Mouse (Mus musculus): ENCODE results near the gene Slk.

The Slk gene

DNA sequence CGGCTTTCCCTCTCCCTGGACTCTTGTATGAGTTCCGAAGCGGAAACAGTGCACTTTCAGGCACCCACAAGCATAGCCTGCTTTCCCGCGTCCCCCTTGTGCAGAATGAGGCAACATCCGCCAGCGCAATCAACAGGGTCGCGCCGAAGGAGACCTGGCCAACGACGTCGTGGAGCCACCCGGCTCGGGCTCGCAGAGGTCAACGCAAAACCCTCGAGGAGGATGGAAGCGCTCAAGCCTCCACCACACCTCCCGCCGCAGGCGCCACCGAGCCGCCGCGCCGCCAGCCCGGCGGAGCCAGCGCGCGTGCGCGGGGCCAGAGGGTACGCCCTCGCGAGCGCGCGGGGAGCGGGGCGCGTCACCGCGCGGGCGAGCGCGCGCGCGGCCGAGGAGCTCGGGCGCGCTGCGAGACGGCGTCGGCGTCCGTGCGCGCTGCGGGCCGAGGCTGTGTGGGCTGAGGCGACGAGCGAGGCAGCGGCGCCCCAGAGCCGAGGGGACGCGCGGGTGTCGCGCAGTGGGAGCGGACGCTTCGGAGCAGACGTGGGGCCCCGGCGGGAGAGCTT is at the start of gene Slk:
Gene Slk (plus strand): TSS at position 454 of the 563 bp plus-strand sequence.
- peak; percentile 60 for DNase-seq (ENCODE audit: low read depth, low spot score)

DNA sequence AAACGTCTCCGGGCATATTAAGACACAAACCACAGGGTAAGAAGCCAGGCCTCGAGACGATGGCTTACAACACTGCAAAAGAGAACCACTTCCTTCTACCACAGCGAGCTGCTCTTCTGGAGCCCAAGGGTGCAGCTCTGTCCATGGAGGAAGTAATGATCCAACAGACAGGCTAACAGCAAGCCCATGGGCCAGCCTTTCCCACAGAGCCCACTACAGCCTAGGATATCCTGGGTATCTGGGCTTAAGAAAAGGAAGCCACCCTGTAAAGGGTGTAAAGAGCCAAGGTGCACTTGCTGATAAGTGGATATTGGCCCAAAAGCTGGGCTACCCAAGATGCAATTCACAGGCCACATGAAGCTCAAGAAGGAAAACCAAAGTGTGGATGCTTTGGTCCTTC is 48.2 kb upstream of the Slk start:
- DNase-seq (ENCODE audit: low read depth, low spot score), result no peak

DNA sequence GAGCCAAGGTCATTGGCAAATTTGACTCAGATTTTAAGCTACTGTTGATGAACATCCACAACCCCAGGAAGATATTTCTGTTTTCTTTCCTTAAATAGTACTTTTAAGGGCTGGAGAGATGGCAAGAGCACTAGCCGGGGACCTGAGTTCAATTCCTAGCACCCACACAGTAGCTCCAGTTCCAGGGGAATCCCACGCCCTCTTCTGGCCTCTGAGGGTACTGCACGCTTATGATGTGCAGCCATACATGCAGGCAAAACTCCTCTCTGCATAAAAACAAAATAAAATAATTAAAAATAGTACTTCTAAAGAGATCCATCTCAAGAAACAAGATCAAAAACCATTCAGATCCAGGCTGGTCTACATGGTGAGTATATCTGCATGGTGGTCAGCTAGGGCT is 47.0 kb upstream of the Slk start:
- no peak for DNase-seq (ENCODE audit: low read depth, low spot score)

GRCm38 (mm10) chr19:47534131-47534530 is 45.3 kb upstream of the Slk start:
- no peak for DNase-seq (ENCODE audit: low read depth, low spot score)

DNA sequence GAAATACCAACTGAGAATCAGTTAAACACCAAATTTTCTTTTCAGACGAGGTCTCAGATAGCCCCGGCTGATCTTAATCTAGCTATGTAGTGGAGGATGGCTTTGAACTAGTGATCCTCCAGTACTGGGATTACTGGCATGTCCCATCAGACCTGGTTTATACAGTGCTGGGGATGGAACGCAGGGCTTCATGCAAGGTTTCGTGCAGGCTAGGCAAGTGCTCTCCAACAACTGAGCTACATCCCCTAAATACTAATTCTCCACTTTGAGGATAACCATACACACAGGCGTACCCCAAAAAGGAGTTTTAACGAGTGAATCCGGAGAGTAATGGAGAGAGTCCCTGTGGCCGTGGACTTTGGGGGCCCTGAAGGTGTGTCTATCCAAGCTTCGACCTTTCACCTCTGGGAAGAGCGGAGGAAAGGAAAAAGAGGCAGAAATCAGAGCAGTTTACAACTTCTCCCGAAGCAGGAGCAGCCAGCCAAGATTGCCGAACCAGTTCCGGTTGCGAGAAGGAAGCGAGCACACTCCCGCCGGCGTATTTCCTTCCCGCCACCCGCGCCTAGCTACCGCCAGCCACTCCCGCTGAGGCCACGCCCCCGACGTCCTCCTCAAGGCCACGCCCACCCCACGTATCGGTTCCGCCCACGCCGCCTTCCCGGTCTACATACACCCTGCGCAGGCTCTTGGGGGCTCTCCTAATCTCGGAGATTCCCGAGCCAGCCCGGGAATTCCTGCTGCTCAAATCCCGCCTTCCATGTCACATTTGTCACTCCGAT is 42.8 kb upstream of the Slk start:
- DNase-seq (ENCODE audit: low read depth, low spot score), result peak; percentile 94

DNA sequence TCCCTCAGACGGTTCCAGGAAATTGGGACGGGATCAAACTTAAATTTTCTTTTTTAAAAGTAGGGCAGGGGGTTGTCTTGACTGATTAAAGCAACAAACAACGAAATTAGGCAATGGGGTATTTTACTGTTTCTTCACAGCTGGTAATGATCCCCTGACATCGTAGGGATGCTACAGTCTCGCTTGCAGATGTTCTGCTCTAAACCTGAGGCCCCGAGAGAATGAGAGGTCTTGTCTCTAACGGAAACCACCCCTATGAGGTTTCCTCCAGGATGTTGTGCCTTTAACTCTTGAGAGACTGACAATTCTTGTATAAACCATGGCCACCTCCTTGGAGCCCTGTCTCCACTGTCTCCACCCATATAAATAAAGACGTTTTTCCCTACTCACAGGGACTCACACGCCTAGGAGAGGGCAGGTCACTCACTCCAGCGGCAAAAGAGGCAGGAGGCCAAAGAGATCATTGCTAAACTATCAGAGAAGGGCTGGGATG is 42.1 kb upstream of the Slk start, which contains the start of gene Stn1:
Gene Stn1 (minus strand): TSS at position 208 of the 493 bp plus-strand sequence.
- DNase-seq (ENCODE audit: low read depth, low spot score), result no peak

- DNase-seq (ENCODE audit: low read depth, low spot score), result no peak
Measured at GRCm38 (mm10) chr19:47537879-47538278, 41.6 kb upstream of the Slk start.

- no peak for DNase-seq (ENCODE audit: low read depth, low spot score)
Measured at GRCm38 (mm10) chr19:47538801-47539200, 40.7 kb upstream of the Slk start.

- no peak for DNase-seq (ENCODE audit: low read depth, low spot score)
Measured at GRCm38 (mm10) chr19:47542441-47542840, 37.0 kb upstream of the Slk start.

- DNase-seq (ENCODE audit: low read depth, low spot score), result no peak
Measured at GRCm38 (mm10) chr19:47545055-47545454, 34.4 kb upstream of the Slk start.

DNA sequence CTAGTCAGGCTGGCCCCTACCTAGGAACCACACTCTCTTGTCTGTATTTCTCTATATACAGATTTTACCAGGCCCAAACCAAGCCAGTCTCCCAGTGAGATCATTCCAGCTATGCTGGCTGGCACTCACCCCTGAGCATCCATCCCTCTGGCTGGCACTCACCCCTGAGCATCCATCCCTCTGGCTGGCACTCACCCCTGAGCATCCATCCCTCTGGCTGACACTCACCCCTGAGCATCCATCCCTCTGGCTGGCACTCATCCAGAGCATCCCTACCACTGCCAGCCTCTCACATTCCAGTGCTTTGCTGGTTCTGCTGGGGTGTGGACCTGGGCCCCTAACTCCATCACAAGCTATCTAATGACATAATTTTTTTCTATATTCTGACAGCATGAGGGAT is 34.0 kb upstream of the Slk start:
- DNase-seq (ENCODE audit: low read depth, low spot score), result no peak

GRCm38 (mm10) chr19:47548432-47549076 is 30.9 kb upstream of the Slk start:
- DNase-seq (ENCODE audit: low read depth, low spot score), result no peak

DNA sequence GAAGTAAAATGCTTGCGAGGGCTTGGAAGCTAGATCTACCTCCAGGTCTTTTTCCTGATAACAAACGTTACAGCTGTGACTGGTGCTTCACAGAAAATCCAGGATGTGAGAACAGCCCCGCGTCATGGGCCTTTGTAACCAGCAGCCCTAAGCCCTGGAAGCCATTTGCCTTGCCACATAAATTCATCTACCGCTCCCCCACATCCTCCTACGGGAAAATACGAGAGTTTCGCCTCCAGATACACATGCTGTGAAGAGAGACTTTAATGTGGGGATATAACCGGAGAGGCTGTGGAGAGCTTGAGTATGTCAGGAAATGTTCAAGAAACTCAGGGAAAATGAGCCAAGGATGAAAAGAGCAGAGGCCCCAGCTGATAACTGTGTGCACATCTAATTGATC is 30.3 kb upstream of the Slk start:
- no peak for DNase-seq (ENCODE audit: low read depth, low spot score)

DNA sequence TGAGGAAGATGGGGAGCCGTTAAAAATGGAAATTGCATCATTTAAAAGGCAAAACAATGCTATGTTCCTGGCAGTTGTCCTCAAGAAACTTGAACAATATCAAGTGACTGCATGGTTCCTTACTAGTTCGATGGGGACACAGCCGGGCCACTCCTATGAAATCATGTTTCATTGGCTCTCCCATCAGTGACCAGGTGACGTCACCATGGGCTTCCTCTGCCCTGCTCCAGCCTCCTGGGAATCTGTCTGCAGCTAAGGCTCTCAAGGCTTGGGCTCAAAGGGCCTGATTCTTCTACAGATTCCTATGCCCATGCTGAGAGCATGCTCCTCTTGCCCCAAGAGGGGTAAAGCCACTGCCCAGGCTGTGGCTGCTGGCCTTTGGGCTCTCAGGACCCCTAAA is 29.9 kb upstream of the Slk start:
- DNase-seq (ENCODE audit: low read depth, low spot score), result no peak

- no peak for DNase-seq (ENCODE audit: low read depth, low spot score)
Measured at GRCm38 (mm10) chr19:47559145-47559544, 20.3 kb upstream of the Slk start.

DNA sequence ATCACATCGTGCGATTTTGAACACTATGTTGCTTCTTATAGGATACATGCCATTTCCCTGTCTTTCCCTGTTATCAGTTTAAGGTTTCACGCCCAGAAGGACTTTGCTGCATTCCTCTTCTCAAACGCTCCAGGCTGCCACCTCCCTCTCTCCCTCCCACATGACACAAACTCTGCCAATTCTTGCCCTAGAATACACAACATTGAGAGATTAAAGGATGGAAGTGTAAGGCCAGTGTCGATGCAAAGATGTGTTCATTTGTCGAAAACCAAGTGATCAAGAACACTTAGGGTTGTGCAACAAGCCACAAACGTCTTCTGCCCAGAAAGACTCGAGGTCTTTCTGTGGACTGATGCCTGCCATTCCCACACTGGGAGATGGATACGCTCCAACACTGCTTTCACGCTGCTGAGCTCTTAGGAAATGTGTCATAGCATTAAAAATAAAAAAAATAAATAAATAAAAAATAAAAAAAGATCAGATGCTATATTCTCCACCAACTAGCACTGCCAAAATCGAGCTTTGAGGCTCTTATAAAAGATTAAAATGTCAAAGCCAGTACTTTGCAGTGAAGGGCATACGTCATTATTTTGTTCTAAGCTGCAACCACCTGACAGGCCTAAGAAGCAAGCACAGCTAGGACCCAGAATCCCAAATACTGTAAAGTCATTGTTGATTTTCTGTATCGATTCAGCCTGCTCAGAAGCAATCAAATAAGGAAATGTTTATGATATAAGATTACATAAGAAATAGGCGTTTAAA is 19.5 kb upstream of the Slk start:
- no peak for DNase-seq (ENCODE audit: low read depth, low spot score)

DNA sequence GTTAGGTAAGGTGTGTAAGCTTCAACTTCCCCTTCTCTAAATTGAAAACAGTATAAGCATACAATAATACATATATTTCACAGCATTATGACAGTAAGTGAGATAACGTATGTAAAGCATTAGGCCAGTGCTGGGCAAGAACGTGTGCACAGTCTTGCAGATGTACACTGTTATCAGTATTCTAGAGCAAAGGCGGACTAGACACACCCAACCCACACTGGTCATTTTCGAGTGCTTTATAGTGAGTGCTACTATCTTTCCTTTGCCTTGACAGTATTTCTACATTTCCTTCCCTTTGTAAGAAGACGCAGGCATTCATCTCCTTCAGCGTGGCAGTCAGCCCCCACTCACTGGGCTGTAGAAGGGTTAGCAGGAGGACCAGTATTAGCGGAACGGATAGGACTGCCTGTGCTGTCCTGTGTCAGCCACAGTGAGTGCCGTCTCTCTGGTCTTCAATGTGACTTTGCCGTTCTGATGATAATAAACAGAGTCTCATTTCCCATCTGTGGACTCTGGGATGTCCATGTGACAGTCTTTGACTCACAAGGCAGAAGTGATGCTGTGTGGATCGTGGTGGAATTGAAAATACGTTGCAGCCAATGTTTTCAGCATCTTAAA is 18.8 kb upstream of the Slk start:
- no peak for DNase-seq (ENCODE audit: low read depth, low spot score)

DNA sequence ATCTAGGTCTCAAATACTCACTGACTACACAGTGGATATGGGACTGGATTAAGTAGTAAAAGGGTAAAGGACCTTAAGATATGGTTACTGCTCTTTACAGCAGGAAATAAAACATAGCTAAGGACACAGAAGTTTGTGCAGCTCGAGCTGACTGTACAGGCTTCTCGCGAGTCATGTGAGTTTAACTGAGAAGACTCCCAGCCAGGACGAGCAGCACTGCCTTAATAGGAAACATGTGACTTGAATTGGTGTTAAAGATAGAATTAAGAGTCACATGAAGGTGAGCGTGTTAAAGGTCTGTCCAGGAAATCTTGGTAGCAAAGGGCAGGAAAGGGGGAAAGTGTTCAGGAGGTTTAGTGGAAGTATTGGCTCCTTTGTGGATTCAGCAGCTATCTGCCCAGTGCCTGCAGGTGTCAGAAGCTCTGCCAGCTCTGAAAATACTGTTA is 17.5 kb upstream of the Slk start:
- DNase-seq (ENCODE audit: low read depth, low spot score), result no peak

GRCm38 (mm10) chr19:47563715-47564114 is 15.8 kb upstream of the Slk start:
- no peak for DNase-seq (ENCODE audit: low read depth, low spot score)

DNA sequence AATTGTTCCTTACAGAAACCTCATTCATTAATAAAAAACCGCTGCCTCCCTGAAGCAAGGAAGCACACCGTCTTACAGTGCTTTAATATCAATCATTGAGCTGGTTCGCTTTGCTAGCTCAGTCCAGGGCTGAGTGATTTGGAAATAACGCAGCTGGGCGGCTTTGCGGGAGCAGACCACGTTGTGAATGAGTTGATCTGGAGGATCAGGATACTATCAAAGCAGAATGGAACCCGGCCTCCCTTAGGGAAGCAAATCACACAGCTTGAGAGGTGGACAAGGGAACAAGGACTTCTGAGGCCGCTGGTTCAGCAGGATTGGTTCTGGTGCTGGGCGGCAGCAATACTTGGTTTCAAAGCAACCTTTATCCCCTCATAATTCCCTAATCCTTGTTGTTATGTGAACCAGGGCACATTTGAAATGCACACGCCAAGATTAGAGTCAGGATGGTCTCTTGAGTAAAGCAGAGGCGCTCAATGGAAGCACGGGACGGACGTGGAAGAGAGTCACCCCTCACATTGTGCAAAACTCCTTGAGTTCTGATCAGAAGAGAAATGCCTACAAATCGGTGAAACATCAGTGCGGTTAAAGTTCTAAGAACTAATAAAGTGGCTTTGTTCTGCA is 14.3 kb upstream of the Slk start:
- DNase-seq (ENCODE audit: low read depth, low spot score), result no peak

DNA sequence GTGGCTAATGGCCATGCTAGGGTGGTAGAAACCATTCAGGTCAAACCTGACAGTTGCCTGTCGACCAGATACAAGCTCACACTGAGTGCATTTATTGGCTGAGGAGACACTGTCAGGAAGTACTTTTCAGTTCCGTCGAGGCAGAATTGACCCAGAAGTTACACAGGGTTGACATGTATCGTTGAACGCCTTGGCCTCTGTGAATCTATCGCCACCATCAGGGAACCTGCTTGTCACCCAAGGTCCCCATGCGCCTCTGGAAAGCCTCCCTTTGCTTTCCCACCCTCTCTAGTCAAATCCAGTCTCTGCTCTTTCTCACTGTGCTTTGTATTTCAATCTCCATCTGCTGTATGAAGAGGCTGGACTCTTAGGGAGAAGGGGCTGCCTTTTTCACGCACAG is 13.5 kb upstream of the Slk start:
- no peak for DNase-seq (ENCODE audit: low read depth, low spot score)

Data from brain, embryonic 18.5 days (tissue).